In the genomic region with DNA sequence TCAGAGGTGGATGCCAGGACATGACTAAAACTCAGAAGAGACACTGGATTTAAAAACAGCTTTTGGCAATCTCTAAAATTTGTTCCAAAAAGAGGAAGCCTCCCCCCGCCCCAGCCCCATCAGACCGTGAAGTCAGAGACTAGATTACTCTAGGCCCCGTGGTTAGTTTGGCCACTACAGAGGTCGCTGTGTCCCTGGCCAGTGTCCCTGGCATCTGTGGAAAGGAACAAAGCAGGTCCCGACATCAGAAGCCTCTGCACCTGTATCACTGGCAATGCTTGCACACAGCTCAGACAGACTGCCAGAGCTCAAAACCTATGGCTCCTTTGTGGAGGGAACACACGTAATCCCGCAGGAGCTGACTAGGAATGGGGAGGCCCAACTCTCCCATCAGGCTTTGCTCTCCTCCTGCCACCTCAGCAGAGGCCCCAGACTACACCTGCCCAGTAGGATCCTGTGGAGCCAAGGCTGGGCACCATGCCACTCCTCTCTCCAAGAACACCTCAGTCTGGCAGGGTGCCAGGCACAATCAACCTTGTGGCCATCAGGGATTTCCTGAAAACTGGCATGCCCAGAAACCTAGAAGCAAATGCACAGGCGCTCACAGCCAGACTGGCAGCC, we compare ENCODE assay signal across 8 mouse cellular contexts. TPM values are rescaled to one million over a fixed set of nuclear protein-coding genes. Genes with fewer than 3 reads are reported as not detected.
DNase-seq lines count a peak whose midpoint lies in the region; ATAC-seq and TF ChIP-seq lines count a peak whose summit lies in the region.

No protein-coding gene starts in this region.

- no peak overlapping the region for H3K4me3 ChIP-seq in forebrain, embryonic 13.5 days
- H3K4me3 ChIP-seq in forebrain, embryonic 11.5 days (ENCODE audit: low read depth, low read length): no peak overlapping the region
- H3K4me3 ChIP-seq in MEL (ENCODE audit: control insufficient read depth in 1 of 2, insufficient read depth in 1 of 2, low read depth in 2 of 2, low read length in 2 of 2): no peak overlapping the region
- H3K4me3 ChIP-seq in embryonic facial prominence, embryonic 15.5 days (replicated peaks): no peak overlapping the region
- no peak overlapping the region for H3K4me3 ChIP-seq in intestine, embryonic 15.5 days (replicated peaks)

- H3K9ac ChIP-seq in forebrain, embryonic 13.5 days: 0 out of 2 replicates have a peak overlapping the region, but pooled peaks have one; percentile 21
- H3K9ac ChIP-seq in forebrain, embryonic 11.5 days (ENCODE audit: low read length): no peak overlapping the region
- no peak overlapping the region for H3K9ac ChIP-seq in MEL (ENCODE audit: control insufficient read depth, low read depth, low read length, poor library complexity, severe bottlenecking)
- no peak overlapping the region for H3K9ac ChIP-seq in embryonic facial prominence, embryonic 15.5 days
- H3K9ac ChIP-seq in intestine, embryonic 15.5 days: no peak overlapping the region

- TF ChIP-seq CTCF in MEL (IDR thresholded peaks at IDR 0.05 in 2 of 3, conservative IDR thresholded peaks at IDR 0.05 in 1 of 3; ENCODE audit: control insufficient read depth in 1 of 3, insufficient read depth in 1 of 3, low read depth in 2 of 3, low read length in 3 of 3, poor library complexity in 1 of 3, severe bottlenecking in 1 of 3): no peak

- peaks cover 58% of the 10 kb centered on the region for H3K4me1 ChIP-seq in forebrain, embryonic 13.5 days
- H3K4me1 ChIP-seq in forebrain, embryonic 11.5 days (replicated peaks; ENCODE audit: control insufficient read depth, insufficient read depth, low read length): peaks cover 14% of the 10 kb centered on the region; the same call in 1 of the 2 replicates
- peaks cover 18 to 37% of the 10 kb centered on the region in 2 experiments for H3K4me1 ChIP-seq in MEL (ENCODE audit: control insufficient read depth in 1 of 2, insufficient read depth in 2 of 2, low read length in 2 of 2)
- peaks cover 69% of the 10 kb centered on the region for H3K4me1 ChIP-seq in embryonic facial prominence, embryonic 15.5 days
- H3K4me1 ChIP-seq in intestine, embryonic 15.5 days (replicated peaks): peaks cover 50% of the 10 kb centered on the region

- H3K36me3 ChIP-seq in forebrain, embryonic 13.5 days (ENCODE audit: poor library complexity, severe bottlenecking): no peaks in the 10 kb centered on the region
- H3K36me3 ChIP-seq in forebrain, embryonic 11.5 days (ENCODE audit: control insufficient read depth, insufficient read depth, low read length): no peaks in the 10 kb centered on the region
- H3K36me3 ChIP-seq in MEL (ENCODE audit: control insufficient read depth in 1 of 2, insufficient read depth in 2 of 2, low read length in 2 of 2): peaks cover 0 to 22% of the 10 kb centered on the region in 2 experiments; a peak in 2 of 4 replicates
- H3K36me3 ChIP-seq in embryonic facial prominence, embryonic 15.5 days: no peaks in the 10 kb centered on the region
- no peaks in the 10 kb centered on the region for H3K36me3 ChIP-seq in intestine, embryonic 15.5 days

- no peak for ATAC-seq in forebrain, embryonic 13.5 days
- no peak for ATAC-seq in forebrain, embryonic 11.5 days (replicated peaks; ENCODE audit: low FRiP score)
- ATAC-seq in embryonic facial prominence, embryonic 15.5 days (ENCODE audit: insufficient number of reproducible peaks, low FRiP score, low TSS enrichment, low read depth): 0 out of 2 replicates have a peak, but pooled peaks have one; percentile 35
- ATAC-seq in intestine, embryonic 15.5 days: peak; percentile 48; the same call in 1 of the 2 replicates

- H3K27me3 ChIP-seq in forebrain, embryonic 13.5 days: no peaks in the 10 kb centered on the region
- no peaks in the 10 kb centered on the region for H3K27me3 ChIP-seq in forebrain, embryonic 11.5 days (ENCODE audit: control insufficient read depth, insufficient read depth, low read length)
- no peaks in the 10 kb centered on the region for H3K27me3 ChIP-seq in MEL (ENCODE audit: control insufficient read depth in 1 of 2, insufficient read depth in 2 of 2, low read length in 2 of 2)
- no peaks in the 10 kb centered on the region for H3K27me3 ChIP-seq in embryonic facial prominence, embryonic 15.5 days
- no peaks in the 10 kb centered on the region for H3K27me3 ChIP-seq in intestine, embryonic 15.5 days (replicated peaks)

- TF ChIP-seq POLR2A in MEL (IDR thresholded peaks at IDR 0.05; ENCODE audit: control insufficient read depth in 1 of 2, insufficient read depth in 1 of 2, low read depth in 1 of 2, low read length in 2 of 2, poor library complexity in 1 of 2): no peak

- DNase-seq in forebrain, embryonic 11.5 days (ENCODE audit: low spot score): no peak
- peak; percentile 75 for DNase-seq in MEL (ENCODE audit: low read depth, low spot score)
- DNase-seq in lung, postnatal 36 days: peak; percentile 89
- DNase-seq in layer of hippocampus, postnatal 36 days: no peak
- no peak for DNase-seq in thymus, postnatal 10 days (ENCODE audit: low spot score in 2 of 2)

- H3K27ac ChIP-seq in forebrain, embryonic 13.5 days: peak overlapping the region; percentile 25
- H3K27ac ChIP-seq in forebrain, embryonic 11.5 days (ENCODE audit: low read depth, low read length): no peak overlapping the region
- H3K27ac ChIP-seq in MEL (ENCODE audit: control insufficient read depth, low read depth, low read length): no peak overlapping the region
- peak overlapping the region; percentile 81 for H3K27ac ChIP-seq in embryonic facial prominence, embryonic 15.5 days (replicated peaks)
- peak overlapping the region; percentile 60 for H3K27ac ChIP-seq in intestine, embryonic 15.5 days

- H3K79me2 ChIP-seq in MEL (ENCODE audit: control insufficient read depth, insufficient read depth, low read length, poor library complexity): no peaks in the 10 kb centered on the region; the same call in 1 of the 2 replicates

- WGBS in forebrain, embryonic 13.5 days: 65% methylated on average over 8 of the region's 8 CpGs
- WGBS in forebrain, embryonic 11.5 days: 71% methylated on average over 8 of the region's 8 CpGs
- WGBS in embryonic facial prominence, embryonic 15.5 days: 48% methylated on average over 8 of the region's 8 CpGs
- 78% methylated on average over 8 of the region's 8 CpGs for WGBS in intestine, embryonic 15.5 days

- no peaks in the 10 kb centered on the region for H3K9me3 ChIP-seq in forebrain, embryonic 13.5 days (replicated peaks)
- H3K9me3 ChIP-seq in forebrain, embryonic 11.5 days (ENCODE audit: control insufficient read depth, low read length): no peaks in the 10 kb centered on the region
- no peaks in the 10 kb centered on the region for H3K9me3 ChIP-seq in MEL (replicated peaks; ENCODE audit: insufficient read depth, low read length)
- H3K9me3 ChIP-seq in embryonic facial prominence, embryonic 15.5 days (replicated peaks): no peaks in the 10 kb centered on the region
- H3K9me3 ChIP-seq in intestine, embryonic 15.5 days: no peaks in the 10 kb centered on the region

- TF ChIP-seq RAD21 in MEL (IDR thresholded peaks at IDR 0.05; ENCODE audit: low read depth, low read length): no peak

- TF ChIP-seq EP300 in MEL (IDR thresholded peaks at IDR 0.05; ENCODE audit: low read depth in 1 of 2, low read length in 2 of 2): no peak

- H3K4me2 ChIP-seq in forebrain, embryonic 13.5 days: no peak overlapping the region
- H3K4me2 ChIP-seq in forebrain, embryonic 11.5 days (ENCODE audit: low read depth, low read length, severe bottlenecking): no peak overlapping the region
- H3K4me2 ChIP-seq in embryonic facial prominence, embryonic 15.5 days (replicated peaks): no peak overlapping the region
- H3K4me2 ChIP-seq in intestine, embryonic 15.5 days (replicated peaks): 0 out of 2 replicates have a peak overlapping the region, but pooled peaks have one; percentile 9

TF ChIP-seq in MEL, 35 proteins besides CTCF, POLR2A, EP300 and RAD21:
- peak; percentile 22; the same call in 1 of the 2 replicates for TF ChIP-seq ETS1 (IDR thresholded peaks at IDR 0.05; ENCODE audit: low read depth, low read length)
- TF ChIP-seq NELFE (IDR thresholded peaks at IDR 0.05; ENCODE audit: low read depth, low read length): no peak
- TF ChIP-seq RCOR1 (IDR thresholded peaks at IDR 0.05; ENCODE audit: low read depth, low read length): peak; percentile 82

RNA-seq across cellular contexts. Expression of a gene that starts 5.2 kb away (rescaled TPM):
- polyA plus RNA-seq in forebrain, embryonic 13.5 days (2015; fragmentation: Nextera tagmentation; extraction: Ambion mirVana): 8.0 and 9.4 TPM in 2 replicates
- 14.3 and 20.7 TPM in 2 replicates for polyA plus RNA-seq in forebrain, embryonic 11.5 days (2014; fragmentation: Nextera tagmentation; extraction: Ambion mirVana)
- 6.0 and 7.0 TPM in 2 replicates for total RNA-seq in MEL (2012; rRNA removed)
- polyA plus RNA-seq in MEL (2012; ENCODE audit: insufficient read depth in 1 of 2, insufficient read length in 2 of 2, low read depth in 1 of 2, low replicate concordance in 2 of 2, missing spikeins in 1 of 2): 1 to 10 TPM in 1 of 2 experiments, not detected in 1; 8.9 TPM
- polyA plus RNA-seq in embryonic facial prominence, embryonic 15.5 days (2015; fragmentation: Nextera tagmentation; extraction: Ambion mirVana): 16.2 and 16.3 TPM in 2 replicates
- 17.3 and 20.9 TPM in 2 replicates for polyA plus RNA-seq in intestine, embryonic 15.5 days (2015; fragmentation: Nextera tagmentation; extraction: Ambion mirVana)
- 1 to 10 TPM; 7.7 to 8.1 TPM for total RNA-seq in layer of hippocampus, postnatal 36 days (2021)

RNA-seq across cellular contexts. Expression of a gene that starts 5.3 kb away (rescaled TPM):
- 31.3 and 33.2 TPM in 2 replicates for polyA plus RNA-seq in forebrain, embryonic 13.5 days (2015; fragmentation: Nextera tagmentation; extraction: Ambion mirVana)
- 37.8 and 41.1 TPM in 2 replicates for polyA plus RNA-seq in forebrain, embryonic 11.5 days (2014; fragmentation: Nextera tagmentation; extraction: Ambion mirVana)
- 21.8 and 24.1 TPM in 2 replicates for total RNA-seq in MEL (2012; rRNA removed)
- polyA plus RNA-seq in MEL (2012; ENCODE audit: insufficient read depth in 1 of 2, insufficient read length in 2 of 2, low read depth in 1 of 2, low replicate concordance in 2 of 2, missing spikeins in 1 of 2): 10 to 100 TPM in 1 of 2 experiments, not detected in 1; 51.9 TPM
- polyA plus RNA-seq in embryonic facial prominence, embryonic 15.5 days (2015; fragmentation: Nextera tagmentation; extraction: Ambion mirVana): 51.4 and 52.4 TPM in 2 replicates
- polyA plus RNA-seq in intestine, embryonic 15.5 days (2015; fragmentation: Nextera tagmentation; extraction: Ambion mirVana): 71.8 and 72.4 TPM in 2 replicates
- total RNA-seq in layer of hippocampus, postnatal 36 days (2021): 10 to 100 TPM; 16.5 to 17.1 TPM

Comparison
In these comparisons a context has a peak if more than half of its experiments do, and no peak if none do; other contexts are left out.
1. H3K27ac ChIP-seq: peak in forebrain, embryonic 13.5 days (single experiment), embryonic facial prominence, embryonic 15.5 days (single experiment) and intestine, embryonic 15.5 days (single experiment); none in forebrain, embryonic 11.5 days (single experiment) and MEL (single experiment).
2. ATAC-seq: peak in embryonic facial prominence, embryonic 15.5 days (single experiment) and intestine, embryonic 15.5 days (single experiment); none in forebrain, embryonic 13.5 days (single experiment) and forebrain, embryonic 11.5 days (single experiment).
3. DNase-seq: peak in MEL (single experiment) and lung, postnatal 36 days (single experiment); none in forebrain, embryonic 11.5 days (single experiment), layer of hippocampus, postnatal 36 days (0 of 2) and thymus, postnatal 10 days (0 of 2).